Mouse (Mus musculus): ENCODE measurements around the gene Gm266.

GRCm38 (mm10) chr12:111504904-111505303, 19.3 kb upstream of the Gm266 start:
- peak; percentile 90 for TF ChIP-seq CTCF (IDR thresholded peaks at IDR 0.05; ENCODE audit: low read depth, low read length)
- TF ChIP-seq POLR2A (IDR thresholded peaks at IDR 0.05; ENCODE audit: insufficient read depth, low read length), result no peak
- TF ChIP-seq EP300 (IDR thresholded peaks at IDR 0.05; ENCODE audit: insufficient read depth, low read depth, low read length), result 0 out of 2 replicates have a peak, but pooled peaks have one; percentile 44
